Comparison of ENCODE assay signal across 8 mouse cellular contexts in genomic region chr9:21411669-21412550, GRCm38 (mm10). TPM values are rescaled to one million over a fixed set of nuclear protein-coding genes. Genes with fewer than 3 reads are reported as not detected.
A peak's percentile ranks its signal among the peaks of the same experiment; 100 is the strongest.
DNase-seq lines count a peak whose midpoint lies in the region; ATAC-seq and TF ChIP-seq lines count a peak whose summit lies in the region.

Gene Qtrt1 (plus strand): TSS chr9:21411837.

- peaks cover 20% of the 10 kb centered on the region for H3K4me1 ChIP-seq in hindbrain, embryonic 14.5 days (replicated peaks; ENCODE audit: control insufficient read depth, insufficient read depth, low read length)

- peaks cover 10% of the 10 kb centered on the region for H3K36me3 ChIP-seq in hindbrain, embryonic 14.5 days (replicated peaks; ENCODE audit: control insufficient read depth, insufficient read depth)

- in situ Hi-C loops in Patski (cut with MboI; ENCODE audit: low pct_unique_long_range_greater_than_20kb) = loop anchor here (5.0 kb wide), 1 partner anchor 45 kb away; the partner anchor contains the start of gene Ilf3

- peak; percentile 61 for DNase-seq in Patski (ENCODE audit: low read depth, low spot score)
- peak; percentile 88 to 90 for DNase-seq in cerebellum, postnatal 14 days
- peak; percentile 70 to 77 for DNase-seq in frontal cortex, postnatal 25 days (ENCODE audit: low spot score in 2 of 2)
- DNase-seq in hindbrain, embryonic 14.5 days (ENCODE audit: low spot score) = peak; percentile 92
- DNase-seq in layer of hippocampus, postnatal 36 days = peak; percentile 84 to 85
- DNase-seq in lung, postnatal 36 days = peak; percentile 94
- DNase-seq in retina, postnatal 1 day = peak; percentile 97
- peak; percentile 71 to 73 for DNase-seq in urinary bladder, adult 18-20 months (ENCODE audit: low spot score in 2 of 2)

- POLR2A ChIA-PET in Patski (lab: Charles Lee) = interaction anchor here (0.6 to 1.2 kb wide), 2 partner anchors 56 to 70 kb away, joined by 3 to 4 read pairs; no protein-coding TSS in a partner anchor

- ATAC-seq in Patski = peak; percentile 77
- peak; percentile 95 for ATAC-seq in hindbrain, embryonic 14.5 days (ENCODE audit: low FRiP score)

- no peak for TF ChIP-seq CTCF in Patski (IDR thresholded peaks at IDR 0.05)

- H3K4me2 ChIP-seq in hindbrain, embryonic 14.5 days (replicated peaks) = peak within 1 kb of the TSS; percentile 91

- no peaks in the 10 kb centered on the region for H3K27me3 ChIP-seq in Patski
- H3K27me3 ChIP-seq in hindbrain, embryonic 14.5 days (ENCODE audit: control insufficient read depth, insufficient read depth, low read length) = no peaks in the 10 kb centered on the region

- CTCF ChIA-PET in Patski (lab: Charles Lee) = interaction anchor here (0.6 to 0.7 kb wide), 2 partner anchors 23 to 58 kb away, joined by 3 read pairs; no protein-coding TSS in a partner anchor

- WGBS in hindbrain, embryonic 14.5 days = 2% methylated on average over 53 of the region's 53 CpGs

- no peaks in the 10 kb centered on the region for H3K9me3 ChIP-seq in hindbrain, embryonic 14.5 days (ENCODE audit: control insufficient read depth, low read length)

- H3K4me3 ChIP-seq in hindbrain, embryonic 14.5 days (replicated peaks; ENCODE audit: low read length) = peak within 1 kb of the TSS; percentile 70

- peak within 1 kb of the TSS; percentile 65 for H3K27ac ChIP-seq in hindbrain, embryonic 14.5 days

- H3K9ac ChIP-seq in hindbrain, embryonic 14.5 days = peak within 1 kb of the TSS; percentile 81

RNA-seq across cellular contexts. Expression of gene Qtrt1, which starts in this region (rescaled TPM):
- 30.2 TPM for polyA plus RNA-seq in Patski (2021)
- polyA plus RNA-seq in hindbrain, embryonic 14.5 days (2014; fragmentation: Nextera tagmentation; extraction: Ambion mirVana) = 39.3 and 39.7 TPM in 2 replicates
- total RNA-seq in layer of hippocampus, postnatal 36 days (2021) = 10 to 100 TPM; 36.6 to 44.2 TPM

Comparison
In these comparisons a context has a peak if more than half of its experiments do, and no peak if none do; other contexts are left out.
1. Peak in every context shown above with its lines: DNase-seq, ATAC-seq, H3K4me3 ChIP-seq and H3K27ac ChIP-seq.